Mouse (Mus musculus): ENCODE results near the gene Ak2. TPM values are rescaled to one million over a fixed set of nuclear protein-coding genes. Genes with fewer than 3 reads are reported as not detected.

Ak2 gene
- total RNA-seq, 2 experiments from 2014 or later = 27.4 to 36.0 TPM

GRCm38 (mm10) chr4:129047721-129048421, 56.1 kb downstream of the Ak2 start:
- no peak for DNase-seq

GRCm38 (mm10) chr4:129048501-129049305, 56.9 kb downstream of the Ak2 start:
- DNase-seq = peak; percentile 62

- no peak for DNase-seq
Measured at GRCm38 (mm10) chr4:129049306-129050011, 57.7 kb downstream of the Ak2 start.

- DNase-seq = no peak
Measured at GRCm38 (mm10) chr4:129050365-129050764, 58.6 kb downstream of the Ak2 start.

GRCm38 (mm10) chr4:129050901-129051417, 59.2 kb downstream of the Ak2 start:
- no peak for DNase-seq

- no peak for DNase-seq
Measured at GRCm38 (mm10) chr4:129051461-129052183, 59.9 kb downstream of the Ak2 start.

GRCm38 (mm10) chr4:129054757-129055156, 63.0 kb downstream of the Ak2 start:
- no peak for DNase-seq

- DNase-seq = no peak
Measured at GRCm38 (mm10) chr4:129055562-129055961, 63.8 kb downstream of the Ak2 start.

GRCm38 (mm10) chr4:129057533-129058206, 65.9 kb downstream of the Ak2 start:
- peak; percentile 96 for DNase-seq

GRCm38 (mm10) chr4:129058207-129059092, 66.7 kb downstream of the Ak2 start, which contains the start of gene Rnf19b:
Gene Rnf19b, plus strand, starts transcription at chr4:129058271.
- peak; percentile 36 for DNase-seq

- no peak for DNase-seq
Measured at GRCm38 (mm10) chr4:129059125-129059551, 67.4 kb downstream of the Ak2 start.

- no peak for DNase-seq
Measured at GRCm38 (mm10) chr4:129059922-129060321, 68.2 kb downstream of the Ak2 start.

Other genes with a start within 250 kb of the Ak2 start
- under 1 TPM in 1 of 2 experiments, not detected in 1; 0.13 TPM for gene A3galt2, start 236.6 kb upstream of the Ak2 start, total RNA-seq (2021)
- gene Zfp362, start 185.9 kb upstream of the Ak2 start, total RNA-seq (2021) = 10 to 100 TPM in 1 of 2 experiments, 1 to 10 TPM in 1; 9.9 to 10.5 TPM
- gene Trim62, start 108.4 kb upstream of the Ak2 start, total RNA-seq (2021) = under 1 TPM; 0.59 to 0.88 TPM
- 1 to 10 TPM; 1.8 to 3.1 TPM for gene Azin2, start 29.5 kb upstream of the Ak2 start, total RNA-seq (2021)
- gene Rnf19b, start 66.3 kb downstream of the Ak2 start, total RNA-seq (2021) = 10 to 100 TPM; 17.8 to 20.2 TPM
- not detected for gene Tmem54, start 113.6 kb downstream of the Ak2 start, total RNA-seq (2021)
- not detected for gene Hpca, start 130.1 kb downstream of the Ak2 start, total RNA-seq (2021)
- gene Fndc5, start 145.0 kb downstream of the Ak2 start, total RNA-seq (2021) = 10 to 100 TPM; 71.5 to 93.0 TPM
- 1 to 10 TPM; 3.5 to 4.0 TPM for gene S100pbp, start 197.8 kb downstream of the Ak2 start, total RNA-seq (2021)
- gene Yars, start 197.8 kb downstream of the Ak2 start, total RNA-seq (2021) = 10 to 100 TPM; 31.7 to 34.2 TPM